Mouse (Mus musculus): Measurements from ENCODE around the gene Mia2. TPM values are rescaled to one million over a fixed set of nuclear protein-coding genes. Genes with fewer than 3 reads are reported as not detected.

Mia2 gene
- polyA plus RNA-seq, 1 experiment: 75.9 TPM

DNA sequence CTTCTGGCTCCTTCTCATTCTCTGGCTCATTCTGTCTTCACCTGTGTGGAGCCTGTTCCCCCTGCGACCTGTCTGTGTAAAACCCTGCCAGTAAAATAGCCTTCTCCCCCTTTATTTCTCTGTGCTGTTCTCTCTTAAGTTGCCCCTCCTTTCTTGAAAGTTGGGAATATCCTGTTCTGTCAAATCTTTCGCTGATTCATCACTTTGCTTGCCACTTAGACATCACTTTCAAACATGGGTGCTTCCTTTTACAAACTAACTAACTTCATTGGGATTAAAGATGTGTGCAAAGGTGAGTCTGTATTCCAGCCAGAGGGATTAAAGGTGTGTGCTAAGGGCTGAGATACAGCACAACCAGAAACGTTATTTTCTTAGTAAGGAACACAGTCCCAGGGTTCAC lies 98.0 kb downstream of the Mia2 start:
- no peak overlapping the region for H3K27ac ChIP-seq (ENCODE audit: insufficient read depth, low read length)
- H3K4me1 ChIP-seq (ENCODE audit: control insufficient read depth, insufficient read depth, low read length): no peaks in the 10 kb centered on the region
- TF ChIP-seq POLR2A (IDR thresholded peaks at IDR 0.05; ENCODE audit: low read depth, low read length) (no peak), CTCF (IDR thresholded peaks at IDR 0.05; ENCODE audit: borderline replicate concordance, insufficient read depth, low read length) (no peak)
- H3K4me3 ChIP-seq (ENCODE audit: insufficient read depth, low read length): no peak overlapping the region

DNA sequence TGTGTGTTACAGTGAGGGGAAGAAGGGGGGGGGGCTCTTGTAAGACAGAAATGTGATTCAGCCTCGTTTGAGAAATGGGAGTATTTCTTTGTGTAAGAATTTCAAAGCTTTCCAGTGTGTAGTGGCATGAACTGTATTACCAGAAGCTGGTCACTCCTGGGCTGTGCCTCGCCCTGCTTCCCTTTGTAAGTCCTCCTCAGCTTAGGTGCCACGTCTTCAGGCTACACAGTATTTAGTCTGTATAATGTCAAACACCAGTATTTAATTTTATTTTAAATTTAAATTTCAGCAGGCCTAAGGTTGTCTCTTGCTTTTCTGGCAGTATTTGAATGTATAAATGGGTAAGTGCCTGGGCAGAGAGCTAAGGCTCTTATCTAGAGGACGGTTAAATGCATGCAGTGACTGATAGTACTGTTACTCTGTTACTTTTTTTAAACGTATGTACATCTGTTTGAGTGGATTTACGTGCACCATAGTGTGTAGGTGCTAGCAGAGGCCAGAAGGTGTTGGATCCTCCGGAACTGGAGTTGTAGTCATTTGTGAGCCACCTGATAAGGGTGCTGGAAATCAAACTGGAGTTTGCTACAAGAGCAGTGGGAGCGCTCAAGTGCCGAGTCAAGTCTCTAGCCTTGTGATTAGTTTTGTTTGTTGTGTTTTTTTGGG lies 98.9 kb downstream of the Mia2 start:
- no peaks in the 10 kb centered on the region for H3K4me1 ChIP-seq (ENCODE audit: control insufficient read depth, insufficient read depth, low read length)
- TF ChIP-seq POLR2A (IDR thresholded peaks at IDR 0.05; ENCODE audit: low read depth, low read length) (no peak), CTCF (IDR thresholded peaks at IDR 0.05; ENCODE audit: borderline replicate concordance, insufficient read depth, low read length) (no peak)
- H3K27ac ChIP-seq (ENCODE audit: insufficient read depth, low read length): no peak overlapping the region
- H3K4me3 ChIP-seq (ENCODE audit: insufficient read depth, low read length): no peak overlapping the region

DNA sequence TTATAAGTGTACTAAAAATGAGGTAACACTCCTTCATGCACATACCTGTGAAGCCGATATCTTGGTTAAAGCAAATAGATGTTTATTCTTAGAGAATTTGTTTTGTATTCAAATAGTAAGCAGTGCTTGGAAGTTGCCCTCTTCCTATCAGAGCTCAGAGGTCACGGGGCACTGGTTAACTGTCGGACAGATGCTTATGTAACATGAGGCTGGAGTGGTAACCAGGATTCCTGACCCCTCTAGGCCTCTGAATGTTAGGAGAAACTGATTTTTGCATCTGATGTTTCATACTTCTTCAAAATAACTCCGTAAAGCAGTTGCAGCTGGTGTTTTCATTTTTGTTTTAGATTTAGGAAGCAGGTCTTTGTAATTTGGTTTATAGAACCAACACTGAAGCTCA lies 99.5 kb downstream of the Mia2 start:
- Histone ChIP-seq H3K4me1 (ENCODE audit: control insufficient read depth, insufficient read depth, low read length) (no peaks in the 10 kb centered on the region), H3K27ac (ENCODE audit: insufficient read depth, low read length) (no peak overlapping the region), H3K4me3 (ENCODE audit: insufficient read depth, low read length) (no peak overlapping the region)
- TF ChIP-seq CTCF (IDR thresholded peaks at IDR 0.05; ENCODE audit: borderline replicate concordance, insufficient read depth, low read length) (no peak), POLR2A (IDR thresholded peaks at IDR 0.05; ENCODE audit: low read depth, low read length) (no peak)

DNA sequence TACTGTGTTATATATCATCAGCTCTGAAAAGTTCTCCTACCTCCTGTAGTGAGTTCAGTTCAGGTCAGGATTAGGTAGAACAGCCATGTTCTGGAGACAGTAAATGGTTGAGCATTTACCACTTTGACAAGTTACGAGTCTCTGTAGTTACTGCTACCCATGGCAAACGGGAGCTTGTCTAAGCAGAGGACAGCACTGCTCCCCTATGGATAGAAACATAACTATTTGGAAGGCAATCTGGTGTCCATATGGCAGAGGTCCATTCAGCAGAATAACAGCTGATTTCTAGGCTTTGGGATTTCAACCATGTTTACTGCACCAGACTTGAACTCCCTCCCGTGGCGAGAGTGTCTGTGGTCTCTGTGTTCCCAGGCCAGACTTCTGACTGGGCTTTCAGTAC lies 100.3 kb downstream of the Mia2 start:
- TF ChIP-seq POLR2A (IDR thresholded peaks at IDR 0.05; ENCODE audit: low read depth, low read length) (no peak), CTCF (IDR thresholded peaks at IDR 0.05; ENCODE audit: borderline replicate concordance, insufficient read depth, low read length) (no peak)
- no peak overlapping the region for H3K27ac ChIP-seq (ENCODE audit: insufficient read depth, low read length)
- H3K4me1 ChIP-seq (ENCODE audit: control insufficient read depth, insufficient read depth, low read length): no peaks in the 10 kb centered on the region
- no peak overlapping the region for H3K4me3 ChIP-seq (ENCODE audit: insufficient read depth, low read length)

DNA sequence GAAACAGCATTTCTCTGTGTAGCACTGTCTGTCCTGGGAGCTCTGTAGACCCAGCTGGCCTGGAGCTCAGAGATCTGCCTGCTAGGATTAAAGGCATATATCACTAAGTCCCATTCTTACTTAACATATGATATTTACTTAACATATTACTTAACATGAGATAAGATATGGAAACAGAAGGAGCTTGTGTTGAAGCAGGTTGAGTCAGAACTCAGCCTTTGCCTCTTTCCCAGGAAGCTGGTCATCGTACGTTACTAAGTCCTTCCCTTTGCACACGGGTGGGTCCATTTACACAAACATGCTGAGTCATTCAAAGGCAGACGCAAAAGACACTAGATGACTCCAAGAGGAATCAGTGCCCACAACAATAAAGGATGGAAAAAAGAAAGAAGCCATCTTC lies 103.2 kb downstream of the Mia2 start:
- H3K4me3 ChIP-seq (ENCODE audit: insufficient read depth, low read length): no peak overlapping the region
- H3K4me1 ChIP-seq (ENCODE audit: control insufficient read depth, insufficient read depth, low read length): no peaks in the 10 kb centered on the region
- TF ChIP-seq POLR2A (IDR thresholded peaks at IDR 0.05; ENCODE audit: low read depth, low read length) (no peak), CTCF (IDR thresholded peaks at IDR 0.05; ENCODE audit: borderline replicate concordance, insufficient read depth, low read length) (no peak)
- no peak overlapping the region for H3K27ac ChIP-seq (ENCODE audit: insufficient read depth, low read length)

DNA sequence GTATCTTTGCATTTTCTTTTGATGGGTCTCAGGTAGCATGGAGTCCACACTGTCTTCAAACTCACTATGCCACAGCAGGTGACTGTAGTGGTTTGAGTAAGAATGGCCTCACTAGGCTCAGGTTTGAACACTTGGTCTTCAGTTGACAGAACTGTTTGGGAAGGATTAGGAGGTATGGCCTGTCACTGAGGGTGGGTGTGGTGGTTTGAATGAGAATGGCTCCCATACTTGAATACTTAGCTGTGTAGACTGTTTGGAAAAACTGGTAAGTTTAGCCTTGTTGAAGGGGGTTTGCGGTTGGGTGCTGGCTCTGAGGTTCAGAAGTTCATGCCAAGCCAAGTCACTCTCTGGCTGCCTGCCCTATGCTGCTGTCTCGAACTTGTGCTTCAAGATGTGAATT lies 103.8 kb downstream of the Mia2 start:
- no peak overlapping the region for H3K4me3 ChIP-seq (ENCODE audit: insufficient read depth, low read length)
- TF ChIP-seq CTCF (IDR thresholded peaks at IDR 0.05; ENCODE audit: borderline replicate concordance, insufficient read depth, low read length): no peak
- no peak for TF ChIP-seq POLR2A (IDR thresholded peaks at IDR 0.05; ENCODE audit: low read depth, low read length)
- H3K27ac ChIP-seq (ENCODE audit: insufficient read depth, low read length): no peak overlapping the region
- no peaks in the 10 kb centered on the region for H3K4me1 ChIP-seq (ENCODE audit: control insufficient read depth, insufficient read depth, low read length)

DNA sequence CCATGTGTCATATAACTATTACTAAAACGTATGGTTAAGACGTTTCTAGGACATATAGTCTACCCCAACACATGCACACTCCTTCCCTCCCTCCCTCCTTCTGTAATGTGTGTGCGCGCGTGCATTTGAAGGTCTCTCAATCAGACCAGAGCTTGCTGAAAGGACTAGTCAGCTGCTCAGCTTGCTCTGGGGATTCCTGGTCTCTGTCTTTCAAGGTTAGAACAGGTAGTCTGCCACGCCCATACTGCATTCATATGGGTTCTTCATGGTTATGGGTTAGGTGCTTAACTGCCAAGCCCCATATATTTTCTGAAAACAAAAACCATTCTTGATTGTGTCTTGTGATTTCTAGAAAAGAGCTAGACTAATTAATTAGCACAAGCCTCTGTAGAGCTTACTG lies 110.0 kb downstream of the Mia2 start:
- no peak overlapping the region for H3K4me3 ChIP-seq (ENCODE audit: insufficient read depth, low read length)
- no peak for TF ChIP-seq CTCF (IDR thresholded peaks at IDR 0.05; ENCODE audit: borderline replicate concordance, insufficient read depth, low read length)
- TF ChIP-seq POLR2A (IDR thresholded peaks at IDR 0.05; ENCODE audit: low read depth, low read length): no peak
- H3K27ac ChIP-seq (ENCODE audit: insufficient read depth, low read length): no peak overlapping the region
- no peaks in the 10 kb centered on the region; the same call in none of the 2 replicates for H3K4me1 ChIP-seq (ENCODE audit: control insufficient read depth, insufficient read depth, low read length)

DNA sequence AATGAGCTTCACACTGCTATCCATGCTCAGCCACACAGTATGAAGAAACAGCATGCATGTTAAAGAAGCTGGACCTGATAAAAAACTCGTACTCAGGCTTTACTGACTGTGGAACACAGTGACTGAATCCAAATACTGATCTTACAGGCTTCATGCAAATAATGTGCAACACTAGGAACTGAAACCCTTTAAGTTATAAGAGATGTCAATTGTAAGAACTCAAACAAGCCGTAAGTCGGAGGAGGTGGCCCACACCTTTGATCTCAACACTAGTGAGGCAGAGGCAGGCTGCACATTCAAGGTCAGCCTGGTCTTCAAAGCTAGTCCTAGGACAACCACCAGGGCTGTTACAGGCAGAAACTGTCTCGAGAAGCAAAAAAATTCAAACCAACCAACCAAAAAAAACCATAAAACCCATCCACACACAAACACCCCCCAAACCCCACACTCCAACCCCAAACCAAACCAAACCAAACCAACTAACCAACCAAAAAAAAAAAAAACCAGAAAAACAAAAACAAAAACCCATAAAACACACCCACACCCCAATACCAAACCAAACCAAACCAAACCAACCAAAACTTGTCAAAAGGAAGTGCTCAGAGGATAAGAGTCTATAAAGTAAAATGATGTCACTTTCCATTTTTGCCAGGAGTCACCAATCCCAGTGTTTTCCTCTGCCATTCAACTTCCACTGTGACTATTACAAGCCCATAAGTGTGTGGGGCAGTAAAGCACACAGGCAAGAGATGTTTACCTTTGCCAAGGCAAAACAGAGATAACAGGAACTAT lies 110.8 kb downstream of the Mia2 start:
- H3K4me1 ChIP-seq (ENCODE audit: control insufficient read depth, insufficient read depth, low read length): no peaks in the 10 kb centered on the region; the same call in none of the 2 replicates
- H3K4me3 ChIP-seq (ENCODE audit: insufficient read depth, low read length): no peak overlapping the region
- no peak overlapping the region; the same call in 1 of the 2 replicates for H3K27ac ChIP-seq (ENCODE audit: insufficient read depth, low read length)
- no peak for TF ChIP-seq CTCF (IDR thresholded peaks at IDR 0.05; ENCODE audit: borderline replicate concordance, insufficient read depth, low read length)
- no peak for TF ChIP-seq POLR2A (IDR thresholded peaks at IDR 0.05; ENCODE audit: low read depth, low read length)

DNA sequence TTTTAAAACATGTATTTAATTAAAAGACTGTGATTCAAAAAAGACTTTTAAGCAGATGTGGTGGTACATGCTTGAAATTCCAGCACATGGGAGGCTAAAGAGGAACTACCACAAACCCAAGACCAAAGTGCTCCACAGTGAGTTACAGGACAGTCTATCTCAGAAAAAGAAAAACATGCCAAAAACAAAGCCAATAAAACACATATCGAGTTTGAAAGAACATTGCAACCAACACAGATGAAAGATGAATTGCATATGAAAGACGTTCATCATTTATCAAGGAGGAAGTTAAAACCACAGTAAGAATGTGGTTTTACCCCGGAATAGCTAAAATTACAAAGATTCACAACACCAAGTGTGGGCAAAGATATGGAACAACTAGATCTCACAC lies 111.4 kb downstream of the Mia2 start:
- Histone ChIP-seq H3K27ac (ENCODE audit: insufficient read depth, low read length) (no peak overlapping the region; the same call in 1 of the 2 replicates), H3K4me3 (ENCODE audit: insufficient read depth, low read length) (no peak overlapping the region), H3K4me1 (ENCODE audit: control insufficient read depth, insufficient read depth, low read length) (no peaks in the 10 kb centered on the region; the same call in none of the 2 replicates)
- no peak for TF ChIP-seq CTCF (IDR thresholded peaks at IDR 0.05; ENCODE audit: borderline replicate concordance, insufficient read depth, low read length)

DNA sequence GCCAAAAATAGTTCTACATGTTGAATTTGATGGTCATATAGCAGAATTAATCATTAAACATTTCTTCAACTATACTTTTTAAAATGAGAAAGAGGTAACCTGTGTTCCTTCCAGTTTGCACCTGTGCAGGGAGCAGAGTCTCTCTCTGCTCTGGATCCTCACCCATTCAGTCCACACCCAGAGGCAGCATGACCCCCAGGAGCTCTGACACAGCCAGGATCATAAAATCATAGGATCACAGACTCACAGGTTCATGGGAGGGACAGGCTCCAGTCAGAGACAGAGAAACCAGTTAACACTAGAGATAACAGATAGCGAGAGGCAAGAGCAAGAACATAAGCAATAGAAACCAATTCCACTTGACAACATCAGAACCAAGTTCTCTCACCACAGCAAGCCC lies 112.2 kb downstream of the Mia2 start:
- Histone ChIP-seq H3K4me3 (ENCODE audit: insufficient read depth, low read length) (no peak overlapping the region), H3K4me1 (ENCODE audit: control insufficient read depth, insufficient read depth, low read length) (no peaks in the 10 kb centered on the region; the same call in none of the 2 replicates), H3K27ac (ENCODE audit: insufficient read depth, low read length) (no peak overlapping the region)
- TF ChIP-seq CTCF (IDR thresholded peaks at IDR 0.05; ENCODE audit: borderline replicate concordance, insufficient read depth, low read length) (no peak), POLR2A (IDR thresholded peaks at IDR 0.05; ENCODE audit: low read depth, low read length) (no peak)
